Mouse (Mus musculus) embryo, embryonic 11.5 days (tissue): Measurements from ENCODE around the gene Htr5a.

Experiments used
- DNase-seq: peaks from one replicate; pipeline ENCODE4 v3.0.0-alpha.2; 2012; ENCODE audit warnings: low read depth, low spot score

Gene Htr5a

DNA sequence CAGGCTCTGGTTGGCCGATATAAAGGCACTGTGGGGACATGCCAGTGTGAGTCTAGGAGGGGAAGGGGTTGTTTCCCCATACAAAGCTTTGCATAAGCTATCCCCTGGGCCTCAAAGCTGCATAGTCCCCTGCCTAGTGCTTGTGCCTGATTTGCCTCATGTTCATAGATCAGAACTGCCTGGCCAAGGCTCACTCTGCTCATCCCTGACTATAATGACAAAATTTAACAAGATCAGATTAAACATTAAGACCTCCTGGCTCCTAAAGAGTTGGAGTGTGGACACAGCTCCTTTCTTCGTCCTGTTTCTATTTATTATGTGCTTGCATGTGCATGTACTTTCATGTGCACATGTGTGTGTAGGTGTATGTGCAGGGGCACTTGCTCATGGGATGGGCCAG lies 39.3 kb downstream of the Htr5a start:
- DNase-seq = no peak

DNA sequence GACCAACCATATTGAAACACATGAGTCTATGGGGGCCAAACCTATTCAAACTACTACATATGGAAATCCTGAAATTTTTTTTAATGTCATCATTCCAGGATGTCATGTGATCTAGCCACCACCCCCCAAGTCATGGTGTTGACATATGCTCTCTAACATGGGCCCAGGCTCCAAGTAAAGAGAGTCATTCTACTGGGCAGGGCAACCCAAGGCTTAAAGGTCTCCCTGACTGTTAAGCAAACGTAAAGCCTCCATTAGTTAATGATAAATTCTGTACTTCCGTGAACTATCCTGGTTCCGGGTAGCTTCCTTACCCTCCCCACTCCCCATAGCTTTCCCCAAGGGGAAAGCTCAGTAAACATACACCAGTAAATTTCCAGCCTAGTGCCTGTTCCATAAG lies 46.1 kb downstream of the Htr5a start:
- DNase-seq = no peak

DNA sequence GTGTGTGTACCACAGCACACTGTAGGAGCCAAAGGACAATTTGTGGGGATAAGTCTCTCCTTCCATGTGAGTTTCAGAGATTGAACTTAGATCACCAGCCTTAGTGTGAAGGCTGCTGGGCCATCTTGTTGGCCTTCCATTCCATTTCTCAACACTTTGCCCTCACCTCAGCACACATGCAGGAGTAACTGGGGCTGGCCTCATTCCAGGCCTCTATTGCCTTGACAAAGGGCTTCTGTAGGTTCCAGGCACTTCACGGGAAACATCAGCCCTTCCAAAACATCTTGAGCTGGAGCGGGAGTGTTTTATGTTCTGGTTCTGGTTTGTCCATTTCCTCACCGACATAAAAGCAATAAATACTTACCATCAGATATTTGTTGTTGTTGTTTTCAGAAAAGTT lies 54.0 kb downstream of the Htr5a start:
- no peak for DNase-seq

DNA sequence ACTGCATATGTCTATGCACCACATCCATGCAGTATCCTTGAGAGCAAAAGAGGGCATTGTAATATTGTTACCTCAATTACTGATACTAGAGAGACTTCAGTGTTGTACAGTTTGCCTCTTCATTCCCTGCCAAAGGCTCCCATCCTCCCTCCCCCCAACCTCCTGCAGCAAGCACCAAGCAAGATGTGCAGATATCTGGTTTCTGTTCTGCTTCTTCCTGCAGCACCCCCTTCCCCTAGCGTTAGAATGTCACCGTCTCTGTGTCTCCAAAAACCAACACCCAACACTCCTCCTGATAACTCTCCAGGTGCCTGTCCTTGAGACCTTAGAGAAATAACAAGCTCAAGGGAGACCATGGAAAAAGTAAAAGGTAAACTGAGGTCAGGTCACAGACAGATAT lies 57.8 kb downstream of the Htr5a start:
- DNase-seq = no peak

DNA sequence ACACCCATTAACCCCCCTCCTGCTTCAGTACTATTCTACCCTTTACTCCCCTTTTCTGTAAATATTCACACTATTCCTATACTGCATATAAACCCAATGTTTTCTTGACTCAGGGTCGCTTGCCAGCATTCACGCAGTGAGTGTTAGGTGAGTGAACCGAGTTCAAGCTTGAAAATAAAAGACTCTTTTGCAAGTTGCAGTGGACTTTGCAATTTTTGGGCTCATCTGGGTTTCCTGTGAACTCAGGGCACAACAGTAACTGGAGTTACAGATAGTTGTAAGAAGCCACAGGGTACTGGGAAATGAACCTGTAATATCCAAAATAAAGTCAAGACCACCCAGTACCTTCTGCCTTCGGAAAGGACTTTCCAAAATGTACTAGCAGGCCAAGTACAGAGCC lies 58.2 kb downstream of the Htr5a start:
- no peak for DNase-seq
